Mouse (Mus musculus) layer of hippocampus, postnatal 36 days (tissue): ENCODE results near the gene Aamp. TPM values are rescaled to one million over a fixed set of nuclear protein-coding genes. Genes with fewer than 3 reads are reported as not detected.
A peak's percentile ranks its signal among the peaks of the same experiment; 100 is the strongest.
"Not testable (repeated sequence)": the region's sequence is repeated elsewhere in the genome, so short reads cannot be mapped to it uniquely, and the experiment has no call there.

Experiments
- DNase-seq, 2 experiments: peaks; one replicate each; pipeline ENCODE4 v3.0.0; 2022
- total RNA-seq, 2 experiments: library from RNA; stranded (reverse); gene quantifications; 2 replicates each; pipeline ENCODE4 v1.2.3; 2021

Gene Aamp
- total RNA-seq: 100 to 1,000 TPM; 148 to 159 TPM

DNA sequence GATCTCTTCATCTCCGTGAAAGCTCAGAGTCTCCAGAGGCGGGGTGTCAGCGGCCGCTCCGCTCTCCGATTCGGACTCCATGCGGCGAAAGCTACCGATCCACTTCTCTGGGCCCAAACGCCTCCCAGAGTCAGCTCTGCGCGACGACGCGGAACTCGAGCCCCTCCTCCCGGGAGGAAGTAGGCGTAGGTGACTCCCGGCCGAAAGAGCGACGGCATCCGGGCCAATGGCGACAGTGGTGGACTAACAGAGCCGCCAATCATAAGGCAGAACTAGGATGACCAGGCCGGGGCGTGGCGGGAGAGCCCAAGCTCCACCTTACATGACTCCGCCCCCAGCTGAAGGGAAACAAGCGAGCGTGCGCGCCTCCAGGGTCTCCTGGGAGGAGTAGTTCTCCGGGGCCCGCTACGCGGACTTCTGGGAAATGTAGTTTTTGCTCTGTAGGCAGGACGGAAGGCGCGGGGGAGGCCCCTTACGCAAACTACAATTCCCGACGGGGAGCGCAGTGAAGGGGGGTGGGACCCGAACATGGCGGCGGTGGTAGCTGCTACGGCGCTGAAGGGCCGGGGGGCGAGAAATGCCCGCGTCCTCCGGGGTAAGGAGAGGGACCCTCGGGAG is at the start of gene Aamp, which contains the start of gene Pnkd:
Gene Aamp (minus strand): TSS at position 196 of the 618 bp plus-strand sequence.
Gene Pnkd (plus strand): TSS at position 388 of the 618 bp plus-strand sequence.
- DNase-seq: peak; percentile 100

- DNase-seq: no peak
Observed at GRCm38 (mm10) chr1:74332930-74333329, 48.4 kb upstream of the Aamp start.

- peak; percentile 96 to 97 for DNase-seq
Observed at GRCm38 (mm10) chr1:74332241-74332763, 47.8 kb upstream of the Aamp start.

DNA sequence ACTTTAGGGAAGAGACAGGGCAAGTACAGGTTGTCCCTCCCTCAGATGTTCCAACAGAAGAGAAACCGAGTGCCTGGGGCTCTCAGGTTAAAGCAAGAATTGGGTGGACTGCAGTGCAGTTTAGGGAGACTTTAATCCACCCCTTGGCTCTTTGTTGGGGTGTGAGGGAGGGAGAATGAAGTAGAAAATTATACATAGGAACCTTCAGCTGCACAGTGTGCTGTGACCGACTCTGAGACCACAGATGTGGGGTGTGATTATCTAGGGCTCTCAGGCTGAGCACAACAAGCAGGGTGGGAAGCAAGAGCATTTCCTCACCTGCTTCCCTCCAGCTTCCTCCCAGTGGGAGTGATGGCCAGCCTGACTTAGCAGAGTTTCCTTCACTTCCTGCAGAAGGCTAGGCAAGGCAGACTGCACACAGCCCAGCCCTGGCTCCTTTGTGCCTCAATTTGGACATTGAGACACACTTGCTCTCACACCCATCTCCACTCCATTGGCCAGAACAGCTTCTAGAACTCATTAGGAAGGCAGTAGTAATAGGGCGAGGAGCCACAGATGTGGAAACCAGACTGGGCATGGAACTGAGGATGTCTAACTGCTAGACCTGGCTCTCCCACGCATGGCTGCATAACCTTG is 46.6 kb upstream of the Aamp start:
- DNase-seq: no peak

- DNase-seq: no peak
Observed at GRCm38 (mm10) chr1:74329899-74330431, 45.4 kb upstream of the Aamp start.

DNA sequence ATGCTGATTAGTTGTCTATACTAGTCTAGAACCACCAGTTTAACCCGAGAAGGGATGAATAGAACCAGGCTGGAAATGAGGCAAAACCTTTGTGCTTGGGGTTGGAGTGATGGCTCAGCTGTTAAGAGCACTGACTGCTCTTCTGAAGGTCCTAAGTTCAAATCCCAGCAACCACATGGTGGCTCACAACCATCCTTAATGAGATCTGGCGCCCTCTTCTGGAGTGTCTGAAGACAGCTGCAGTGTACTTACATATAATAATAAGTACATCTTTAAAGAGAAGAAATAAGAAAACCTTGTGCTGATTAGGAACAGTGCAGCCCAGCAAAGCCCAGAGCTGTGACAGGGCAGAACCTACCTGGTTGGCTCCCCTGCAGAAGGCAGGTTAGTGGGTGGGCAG is 42.4 kb upstream of the Aamp start:
- DNase-seq: not testable (repeated sequence)

GRCm38 (mm10) chr1:74321396-74321795 is 36.9 kb upstream of the Aamp start:
- DNase-seq: no peak

- DNase-seq: no peak
Observed at GRCm38 (mm10) chr1:74318711-74319110, 34.2 kb upstream of the Aamp start.

DNA sequence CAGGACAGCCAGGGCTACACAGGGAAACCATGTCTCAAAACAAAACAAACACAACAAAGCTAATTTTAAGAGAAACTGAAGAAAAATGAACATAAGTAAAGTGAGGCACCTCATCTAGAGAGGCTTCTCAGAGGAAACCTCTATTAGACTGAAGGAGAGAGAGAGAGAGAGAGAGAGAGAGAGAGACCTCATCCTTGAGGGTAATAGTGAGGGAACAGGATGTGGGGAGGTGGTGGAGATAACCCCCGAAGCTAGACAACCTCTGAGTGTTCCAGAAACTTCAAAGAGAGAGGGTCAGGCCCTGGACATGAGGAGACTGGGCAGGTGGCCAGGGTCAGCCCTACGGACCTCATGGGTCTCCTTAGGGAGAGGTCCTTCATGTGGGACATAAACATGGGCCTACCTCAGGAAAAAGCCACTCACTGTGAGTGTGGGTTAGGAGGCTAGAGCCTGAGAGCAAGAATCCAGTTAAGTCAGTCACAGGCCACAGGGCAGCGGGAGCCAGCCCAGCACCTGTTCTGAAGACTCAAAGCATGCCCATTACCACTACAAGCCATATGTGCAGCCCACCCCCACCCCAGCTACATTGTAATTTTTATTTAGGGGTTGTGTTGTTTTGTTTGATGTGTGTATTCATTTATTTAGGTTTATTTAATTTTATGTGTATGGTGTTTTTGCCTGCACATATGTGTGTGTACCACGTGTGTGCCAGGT is 31.7 kb upstream of the Aamp start:
- DNase-seq: no peak

- DNase-seq: no peak
Observed at GRCm38 (mm10) chr1:74314796-74315195, 30.3 kb upstream of the Aamp start.

DNA sequence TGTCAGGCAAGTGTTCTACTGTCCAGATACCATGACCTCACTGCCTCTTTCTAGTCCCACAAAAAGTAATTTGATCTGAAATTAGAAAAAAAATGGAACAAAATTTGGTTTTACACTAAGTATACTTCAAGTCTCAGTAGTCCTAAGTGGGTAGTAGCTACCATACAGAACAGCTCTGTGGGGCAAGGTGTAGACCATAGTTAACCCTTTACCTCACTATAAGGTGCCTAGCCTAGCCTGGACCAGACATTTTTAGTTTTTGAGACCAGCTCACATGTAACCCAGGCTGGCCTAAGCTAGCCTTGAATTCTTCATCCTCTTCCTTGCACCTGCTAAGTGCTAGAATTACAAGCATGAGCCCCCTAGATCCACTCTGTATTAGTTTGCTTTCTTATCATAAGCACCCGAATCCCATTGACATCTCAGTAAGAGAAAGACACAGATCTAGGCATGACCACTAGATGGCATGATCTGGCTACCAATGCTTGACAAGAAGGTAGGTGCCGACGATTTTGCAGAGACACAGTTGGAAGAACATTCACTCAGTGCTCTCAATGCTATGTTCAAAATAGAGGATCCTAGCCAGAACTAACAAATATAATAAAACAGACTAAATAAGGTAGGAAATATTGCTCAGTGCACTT is 28.6 kb upstream of the Aamp start:
- DNase-seq: peak in 1 of 2 experiments; percentile 57

DNA sequence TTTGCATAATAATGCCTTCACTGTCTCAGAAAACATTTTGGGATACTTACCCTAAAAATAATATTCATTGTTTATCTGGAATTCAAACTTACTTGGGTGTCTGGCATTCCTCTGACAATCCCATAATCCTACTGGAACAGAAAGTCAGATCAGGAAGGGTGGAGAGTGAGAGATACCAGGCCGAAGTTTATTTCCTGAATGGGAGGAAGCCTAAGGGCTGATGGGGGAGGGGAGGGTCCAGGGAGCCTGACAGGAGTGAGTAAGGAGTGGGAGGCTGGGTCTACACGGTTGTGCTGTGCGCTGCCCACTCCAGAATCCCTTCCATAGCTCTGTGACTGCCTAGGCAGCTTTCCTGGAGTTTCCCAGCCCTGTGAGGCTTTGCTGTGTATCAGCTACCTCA is 25.2 kb upstream of the Aamp start:
- DNase-seq: no peak

DNA sequence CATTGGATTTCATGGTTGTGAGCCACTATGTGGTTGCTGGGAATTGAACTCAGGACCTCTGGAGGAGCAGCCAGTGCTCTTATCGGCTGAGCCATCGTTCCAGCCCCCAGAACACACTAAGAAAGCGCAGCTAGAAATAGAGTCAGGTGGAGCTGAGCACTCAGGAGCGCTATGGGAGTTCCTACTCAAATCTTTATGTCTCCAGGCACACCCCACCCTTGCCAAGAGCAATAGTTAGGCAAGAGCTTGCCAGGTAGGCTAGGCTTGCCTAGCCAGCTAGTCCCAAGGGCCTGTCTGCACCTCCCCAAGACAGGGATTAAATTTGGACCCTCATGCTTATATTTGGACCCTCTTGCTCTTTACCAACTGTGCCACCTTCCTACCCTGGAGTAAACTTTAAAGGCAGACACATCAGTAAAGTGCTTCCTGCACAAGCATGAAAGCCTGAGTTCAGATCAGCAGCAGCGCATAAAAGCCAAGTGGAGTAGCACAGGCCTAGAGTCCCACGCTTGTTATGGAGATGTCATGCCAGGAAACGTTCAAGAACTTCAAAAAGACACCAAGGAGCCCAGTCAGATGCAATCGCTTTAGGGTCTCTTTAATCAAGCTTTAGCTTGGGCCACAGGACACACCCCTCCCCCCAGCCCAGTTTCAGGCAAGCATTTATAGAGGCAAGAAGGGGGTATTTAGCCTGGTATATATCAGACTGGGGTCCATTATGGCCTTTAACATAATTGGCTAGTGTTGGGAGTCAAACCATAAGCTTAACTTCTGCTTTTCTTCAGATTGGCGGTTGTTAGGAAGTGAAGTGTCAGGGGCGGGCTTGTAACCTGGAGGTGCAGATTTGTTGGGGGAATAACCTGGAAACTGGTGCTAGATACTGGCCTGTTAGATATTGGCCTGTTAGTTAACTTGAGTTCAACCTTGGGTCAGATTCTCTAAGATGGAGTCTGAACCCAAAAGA is 23.7 kb upstream of the Aamp start:
- no peak for DNase-seq

DNA sequence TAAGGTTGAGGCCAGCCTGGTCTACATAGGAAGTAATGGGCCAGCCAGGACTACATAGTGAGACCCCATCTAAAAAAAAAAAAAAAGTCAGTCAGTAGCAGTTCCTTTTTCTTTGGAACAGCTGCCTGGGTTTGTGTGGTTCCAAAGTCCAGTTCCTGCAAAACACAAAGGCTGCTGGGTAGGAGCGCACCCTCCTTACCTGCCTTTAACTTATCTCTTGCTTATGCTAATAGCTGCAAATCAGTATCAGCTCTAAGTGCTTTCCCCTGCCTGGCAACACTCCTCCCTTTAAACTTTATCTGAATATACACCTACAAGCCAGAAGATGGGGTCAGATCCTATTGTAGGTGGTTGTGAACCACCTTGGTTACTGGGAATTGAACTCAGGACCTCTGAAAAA is 22.6 kb upstream of the Aamp start:
- no peak for DNase-seq

- no peak for DNase-seq
Observed at GRCm38 (mm10) chr1:74305522-74305921, 21.0 kb upstream of the Aamp start, which contains the start of gene Tmbim1. TSS of gene Tmbim1 (minus strand) at chr1:74305622.

GRCm38 (mm10) chr1:74304946-74305345 is 20.4 kb upstream of the Aamp start:
- DNase-seq: no peak

GRCm38 (mm10) chr1:74304339-74304790 is 19.8 kb upstream of the Aamp start:
- DNase-seq: no peak

DNA sequence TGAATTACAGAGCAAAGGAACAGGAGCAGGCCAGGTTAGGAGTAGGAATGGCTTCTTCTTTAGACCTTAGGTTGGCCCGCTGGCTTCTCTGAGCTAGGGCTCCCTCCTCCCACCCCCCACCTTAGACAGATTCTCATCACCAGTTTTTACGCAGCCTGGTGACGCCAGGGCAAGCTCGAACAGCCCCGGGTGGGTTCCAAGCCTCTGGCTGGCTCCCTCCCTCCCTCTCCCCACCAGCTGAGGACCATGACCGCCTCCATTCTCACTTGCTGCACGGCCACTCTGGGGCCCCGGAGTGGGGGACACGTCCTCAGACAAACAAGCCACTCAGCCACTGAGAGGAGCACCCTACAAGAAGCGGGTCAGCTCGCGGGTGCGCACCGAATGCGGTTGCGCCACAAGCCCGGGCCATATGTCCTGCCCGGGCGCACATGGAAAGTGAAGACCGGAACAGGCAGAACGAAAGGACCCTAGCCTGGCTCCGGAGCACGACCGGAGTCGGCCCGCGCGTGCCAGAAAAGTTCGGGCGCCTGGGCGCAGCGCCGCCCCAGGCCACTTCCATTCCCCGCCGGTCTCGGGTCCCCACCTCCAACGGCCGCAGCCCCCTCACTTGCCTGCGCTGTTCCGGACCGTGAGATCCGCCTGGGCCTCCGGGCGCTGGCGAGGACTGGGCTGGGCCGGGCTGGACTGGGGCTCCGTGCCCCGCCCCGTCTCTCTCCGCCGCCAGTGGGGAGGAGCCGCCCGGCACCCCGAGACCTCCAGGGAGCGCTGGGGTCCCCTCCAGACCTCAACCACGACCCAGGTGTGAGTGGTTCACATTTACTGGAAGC is 19.2 kb upstream of the Aamp start:
- peak; percentile 65 to 66 for DNase-seq

- DNase-seq: no peak
Observed at GRCm38 (mm10) chr1:74302835-74303234, 18.3 kb upstream of the Aamp start.

DNA sequence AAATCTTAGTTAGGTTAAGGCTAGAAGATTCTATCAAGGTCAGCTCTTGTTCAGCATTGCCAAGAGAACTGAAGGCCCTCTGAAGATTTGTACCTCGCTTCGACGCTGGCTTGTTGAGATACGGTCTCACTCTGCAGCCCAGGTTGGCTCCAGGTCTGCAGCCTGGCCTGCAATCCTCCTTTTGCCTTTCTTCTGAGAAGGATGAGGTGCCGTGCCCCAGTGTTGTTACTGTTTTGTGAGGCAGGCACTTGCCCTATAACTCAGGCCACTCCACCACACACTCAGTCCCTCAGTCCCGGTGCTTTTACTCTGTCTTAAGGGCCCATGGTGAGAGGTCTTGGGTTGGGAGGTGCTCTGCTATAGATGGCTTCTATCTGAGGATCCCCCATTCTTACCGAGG is 17.7 kb upstream of the Aamp start:
- no peak for DNase-seq
